Mouse (Mus musculus) liver, embryonic 14.5 days (tissue): ENCODE data around the gene Nfkb1. TPM values are rescaled to one million over a fixed set of nuclear protein-coding genes. Genes with fewer than 3 reads are reported as not detected.

Experiments used
- ATAC-seq: fragments of 200-750 bp; cut with Nextera tagmentation; 2 replicates; pipeline ENCODE4 v1.8.0; 2017; ENCODE audit warnings: moderate number of reproducible peaks, mild to moderate bottlenecking, moderate library complexity; ENCODE audit not compliant: insufficient read depth
- DNase-seq, 3 experiments: peaks; one replicate each; pipeline ENCODE4 v3.0.0-alpha.2; 2012 to 2013; ENCODE audit warnings: low read depth in 3 of 3, low spot score in 3 of 3
- H3K27ac ChIP-seq: fragments of 300-500 bp; sonication (generic); 2 replicates; pipeline ENCODE4 v1.5.1; 2014; ENCODE audit warnings: moderate library complexity, mild to moderate bottlenecking, control low read depth, inconsistent platforms
- H3K27me3 ChIP-seq: fragments of 300-500 bp; sonication (generic); 2 replicates; pipeline ENCODE4 v1.6.1; 2014; ENCODE audit warnings: mild to moderate bottlenecking, low read length, moderate library complexity; ENCODE audit not compliant: control insufficient read depth, insufficient read depth
- H3K36me3 ChIP-seq: fragments of 300-500 bp; sonication (generic); replicated peaks from 2 replicates; pipeline ENCODE4 v1.6.1; 2014; ENCODE audit warnings: low read depth; ENCODE audit not compliant: control insufficient read depth, insufficient read depth
- H3K4me1 ChIP-seq, 2 experiments: fragments of 200-500 bp in 1 of 2; fragments of 300-500 bp in 1 of 2; sonication (generic) in 1 of 2; replicated peaks; 2 replicates each; pipeline ENCODE4 v1.6.1; 2012 to 2014; ENCODE audit warnings: antibody characterized with exemption in 1 of 2, inconsistent platforms in 1 of 2, low read length in 1 of 2; ENCODE audit not compliant: control insufficient read depth in 2 of 2, insufficient read depth in 2 of 2
- H3K4me2 ChIP-seq: fragments of 300-500 bp; sonication (generic); 2 replicates; pipeline ENCODE4 v1.6.1; 2014; ENCODE audit warnings: low read depth, mild to moderate bottlenecking, control low read depth, moderate library complexity
- H3K4me3 ChIP-seq, 2 experiments: fragments of 200-500 bp in 1 of 2; fragments of 300-500 bp in 1 of 2; sonication (generic) in 1 of 2; 2 replicates each; pipeline ENCODE4 v1.5.1; 2012 to 2014; ENCODE audit warnings: low read depth in 2 of 2, low read length in 2 of 2, mild to moderate bottlenecking in 2 of 2, control low read depth in 1 of 2, inconsistent platforms in 1 of 2, moderate library complexity in 1 of 2; ENCODE audit not compliant: insufficient read depth in 1 of 2
- H3K9ac ChIP-seq: fragments of 300-500 bp; sonication (generic); replicated peaks from 2 replicates; pipeline ENCODE4 v1.6.1; 2014; ENCODE audit warnings: mild to moderate bottlenecking, control low read depth, moderate library complexity
- H3K9me3 ChIP-seq: fragments of 300-500 bp; sonication (generic); 2 replicates; pipeline ENCODE4 v1.6.1; 2016; ENCODE audit warnings: low read length, mixed read lengths; ENCODE audit not compliant: control insufficient read depth
- CTCF ChIP-seq: IDR thresholded peaks from 2 replicates; pipeline ENCODE4 v1.5.1; 2016; ENCODE audit warnings: antibody characterized with exemption, low read depth, control low read depth
- EP300 ChIP-seq: IDR thresholded peaks from 2 replicates; pipeline ENCODE4 v1.6.1; 2016; ENCODE audit warnings: antibody characterized with exemption, low read depth
- WGBS: fragments of 180-500 bp; shearing (Covaris S2); extraction: QIAGEN DNeasy Blood & Tissue Kit; methylation state at CpG from one replicate; pipeline ENCODE4 v1.1.7; 2014; ENCODE audit not compliant: insufficient replicate concordance; 5-methylcytosine and 5-hydroxymethylcytosine counted together
- polyA plus RNA-seq, 2 experiments: library from polyadenylated mRNA; depleted of rRNA in 1 of 2; stranded (reverse) in 1 of 2; unstranded in 1 of 2; fragments of >200 nt; fragmentation: Nextera tagmentation in 1 of 2; extraction: Ambion mirVana in 1 of 2; gene quantifications; 2 replicates each; pipeline versions ENCODE4 v1.2.1 to v1.2.3; 2012 to 2014

Nfkb1 gene
- polyA plus RNA-seq, 2 experiments = 11.2 to 16.5 TPM

DNA sequence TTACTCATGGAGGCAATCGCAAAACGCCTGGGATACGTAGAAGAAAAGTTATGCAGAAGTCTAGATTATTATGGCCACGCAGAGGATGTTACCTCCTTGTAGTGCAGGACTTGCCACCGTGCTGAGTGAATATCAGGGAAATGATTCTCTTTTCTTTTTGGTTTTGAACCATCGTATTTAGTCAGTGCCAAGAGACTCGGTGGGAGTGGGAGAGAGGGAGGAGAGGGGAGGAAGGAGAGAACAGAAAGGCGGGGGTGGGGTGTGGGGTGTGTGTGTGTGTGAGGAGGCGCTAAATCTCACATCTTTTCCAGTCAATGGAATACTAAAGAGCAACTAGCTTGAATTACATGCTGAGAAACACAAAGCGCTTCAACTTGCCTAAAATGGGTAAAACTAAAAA, 41.5 kb downstream of the Nfkb1 start:
- Histone ChIP-seq H3K4me1 (0 out of 4 replicates have a peak, but pooled peaks cover 0 to 4% of the 10 kb centered on the region in 2 experiments), H3K4me2 (no peak overlapping the region), H3K36me3 (no peaks in the 10 kb centered on the region), H3K27me3 (no peaks in the 10 kb centered on the region), H3K27ac (no peak overlapping the region), H3K4me3 (no peak overlapping the region), H3K9me3 (no peaks in the 10 kb centered on the region), H3K9ac (no peak overlapping the region)
- DNase-seq (no peak), ATAC-seq (no peak)
- WGBS = 73% methylated on average over 10 of the region's 10 CpGs
- TF ChIP-seq CTCF = no peak

DNA sequence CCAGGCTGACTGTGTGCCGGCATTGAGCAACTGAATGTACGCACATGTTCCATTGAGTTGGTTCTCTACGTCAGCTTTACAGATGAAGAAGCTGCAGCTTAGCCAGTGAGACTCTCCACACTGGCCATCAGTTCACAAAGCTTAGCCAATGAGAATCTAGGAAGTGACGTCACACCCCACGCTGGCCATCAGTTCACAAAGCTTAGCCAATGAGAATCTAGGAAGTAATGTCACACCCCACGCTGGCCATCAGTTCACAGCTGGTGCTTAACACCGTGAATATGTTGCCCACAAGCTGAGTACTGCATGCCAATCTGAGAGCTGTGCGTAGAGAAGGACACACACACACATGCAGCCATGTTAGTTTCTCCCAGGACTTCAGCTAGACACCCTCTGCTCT, 42.8 kb downstream of the Nfkb1 start:
- ATAC-seq (no peak), DNase-seq (no peak)
- no peak for TF ChIP-seq CTCF
- TF ChIP-seq EP300 = no peak
- 0 out of 4 replicates have a peak, but pooled peaks cover 0 to 3% of the 10 kb centered on the region in 2 experiments for H3K4me1 ChIP-seq
- H3K9me3 ChIP-seq = no peaks in the 10 kb centered on the region
- H3K27me3 ChIP-seq = no peaks in the 10 kb centered on the region
- 79% methylated on average over 8 of the region's 8 CpGs for WGBS
- H3K27ac ChIP-seq = no peak overlapping the region
- no peaks in the 10 kb centered on the region for H3K36me3 ChIP-seq
- H3K9ac ChIP-seq = no peak overlapping the region
- no peak overlapping the region for H3K4me2 ChIP-seq
- no peak overlapping the region for H3K4me3 ChIP-seq

DNA sequence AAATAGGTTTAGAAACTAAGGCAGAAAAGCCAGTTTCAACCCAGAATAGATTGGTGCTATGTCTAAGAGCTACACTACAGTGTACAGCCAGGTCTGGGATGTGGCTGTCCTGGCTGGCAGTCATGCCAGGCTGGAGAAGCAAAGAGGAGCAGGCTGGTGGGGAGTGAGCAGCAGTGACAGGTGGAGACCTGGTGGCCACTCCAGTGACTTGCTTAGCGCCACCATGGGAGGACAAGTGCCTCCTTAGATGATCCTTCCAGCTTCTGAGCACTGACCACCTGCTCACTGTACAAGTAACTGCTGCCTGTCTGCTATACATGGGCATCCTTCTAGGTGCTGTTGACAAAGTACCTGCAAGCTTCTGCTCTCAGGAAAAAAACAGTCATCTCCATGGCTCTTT, 44.7 kb downstream of the Nfkb1 start:
- Histone ChIP-seq H3K27ac (no peak overlapping the region), H3K9ac (no peak overlapping the region), H3K36me3 (no peaks in the 10 kb centered on the region), H3K27me3 (no peaks in the 10 kb centered on the region), H3K4me2 (no peak overlapping the region), H3K4me1 (peaks cover 0 to 6% of the 10 kb centered on the region in 2 experiments; a peak in 3 of 4 replicates), H3K4me3 (no peak overlapping the region), H3K9me3 (no peaks in the 10 kb centered on the region)
- TF ChIP-seq EP300 (no peak), CTCF (no peak)
- 93% methylated on average over 1 of the region's 1 CpGs for WGBS
- no peak for ATAC-seq
- no peak for DNase-seq

DNA sequence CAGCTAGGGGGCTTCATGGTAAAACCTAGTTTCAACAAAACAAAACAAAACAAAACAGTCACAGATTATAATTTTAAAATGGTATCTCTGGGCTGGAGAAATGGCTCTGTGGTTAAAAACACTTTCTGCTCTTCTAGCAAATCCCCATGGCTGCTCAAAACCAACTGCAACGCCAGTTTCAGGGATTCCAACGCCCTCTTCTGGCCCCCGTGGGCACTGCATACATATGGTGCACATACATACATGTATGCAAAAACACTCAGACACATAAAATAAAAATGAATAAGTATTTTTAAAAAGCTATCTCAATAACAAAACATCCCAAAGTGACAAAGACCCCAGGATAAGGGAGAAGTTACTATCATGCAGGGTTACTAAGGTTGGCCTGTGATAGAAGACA, 46.4 kb downstream of the Nfkb1 start:
- H3K4me3 ChIP-seq = no peak overlapping the region
- no peak for ATAC-seq
- H3K4me1 ChIP-seq = peaks cover 2 to 19% of the 10 kb centered on the region in 2 experiments
- TF ChIP-seq EP300 (no peak), CTCF (0 out of 2 replicates have a peak, but pooled peaks have one; percentile 11)
- DNase-seq = no peak
- no peaks in the 10 kb centered on the region for H3K36me3 ChIP-seq
- no peak overlapping the region for H3K9ac ChIP-seq
- WGBS = 74% methylated on average over 3 of the region's 3 CpGs
- H3K4me2 ChIP-seq = no peak overlapping the region
- H3K27ac ChIP-seq = no peak overlapping the region
- H3K9me3 ChIP-seq = no peaks in the 10 kb centered on the region
- H3K27me3 ChIP-seq = no peaks in the 10 kb centered on the region

DNA sequence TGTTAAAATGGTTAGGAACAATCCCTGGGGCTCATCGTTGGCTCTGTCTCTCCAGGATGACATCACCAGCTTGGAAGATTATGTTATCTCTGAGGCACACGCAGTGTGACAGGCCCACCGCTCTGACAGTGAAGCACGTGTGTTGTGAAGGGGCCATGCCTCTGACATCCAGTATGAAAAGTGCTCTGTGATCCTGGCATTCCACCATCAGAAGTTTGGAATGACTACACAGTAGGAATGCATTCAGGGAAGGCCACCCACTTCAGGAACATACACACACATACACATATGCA, 49.8 kb downstream of the Nfkb1 start:
- H3K9ac ChIP-seq = no peak overlapping the region
- TF ChIP-seq CTCF (no peak), EP300 (peak; percentile 26; the same call in 1 of the 2 replicates)
- H3K27me3 ChIP-seq = no peaks in the 10 kb centered on the region
- ATAC-seq = peak; percentile 85
- H3K36me3 ChIP-seq = no peaks in the 10 kb centered on the region
- peaks cover 12 to 26% of the 10 kb centered on the region in 2 experiments for H3K4me1 ChIP-seq
- 15% methylated on average over 4 of the region's 4 CpGs for WGBS
- no peak overlapping the region for H3K27ac ChIP-seq
- H3K4me2 ChIP-seq = no peak overlapping the region
- no peak overlapping the region for H3K4me3 ChIP-seq
- no peaks in the 10 kb centered on the region for H3K9me3 ChIP-seq
- peak in 2 of 3 experiments; percentile 35 to 36 for DNase-seq
